19 mouse cellular contexts compared by ENCODE assay signal in genomic region chr5:64408938-64409337, GRCm38 (mm10).
DNase-seq lines count a peak whose midpoint lies in the region; ATAC-seq and TF ChIP-seq lines count a peak whose summit lies in the region.
"Had no signal": no experiment of that assay in that cellular context is flagged by ENCODE, and none has a peak within 500 bp of the region (broad histone marks: within the 10 kb centered on the region; RNA-seq: fewer than 3 reads in every experiment).

No protein-coding gene starts in this region.

- no peaks in the 10 kb centered on the region for H3K36me3 ChIP-seq in liver, postnatal 0 days (replicated peaks; ENCODE audit: insufficient read depth, low read length)
- no peaks in the 10 kb centered on the region for H3K36me3 ChIP-seq in liver, embryonic 12.5 days
- no peaks in the 10 kb centered on the region for H3K36me3 ChIP-seq in CH12.LX (replicated peaks in 1 of 2; ENCODE audit: control insufficient read depth in 1 of 2, insufficient read depth in 1 of 2, low read length in 1 of 2)
- no peaks in the 10 kb centered on the region for H3K36me3 ChIP-seq in splenic B cell, adult 2 months (ENCODE audit: control insufficient read depth, insufficient read depth, low read length, poor library complexity, severe bottlenecking)
- H3K36me3 ChIP-seq: embryonic facial prominence, embryonic 15.5 days; heart, embryonic 12.5 days; hindbrain, embryonic 15.5 days; limb, embryonic 15.5 days; stomach, embryonic 15.5 days had no signal

- H3K27me3 ChIP-seq in liver, postnatal 0 days (ENCODE audit: insufficient read depth, low read length) = no peaks in the 10 kb centered on the region
- no peaks in the 10 kb centered on the region; the same call in 1 of the 2 replicates for H3K27me3 ChIP-seq in liver, embryonic 12.5 days (replicated peaks)
- no peaks in the 10 kb centered on the region for H3K27me3 ChIP-seq in CH12.LX (replicated peaks)
- no peaks in the 10 kb centered on the region for H3K27me3 ChIP-seq in Patski
- no peaks in the 10 kb centered on the region for H3K27me3 ChIP-seq in splenic B cell, adult 2 months (ENCODE audit: control insufficient read depth, insufficient read depth, low read length, poor library complexity, severe bottlenecking)
- H3K27me3 ChIP-seq: embryonic facial prominence, embryonic 15.5 days; heart, embryonic 12.5 days; hindbrain, embryonic 15.5 days; limb, embryonic 15.5 days; stomach, embryonic 15.5 days had no signal

- no peak for TF ChIP-seq POLR2A in CH12.LX (IDR thresholded peaks at IDR 0.05; ENCODE audit: low read depth, low read length)

- POLR2A ChIA-PET in Patski (lab: Charles Lee) = no interaction called here

- no peak for DNase-seq in liver, postnatal 0 days
- DNase-seq in CH12.LX (ENCODE audit: extremely low read depth) = no peak
- DNase-seq in Patski (ENCODE audit: low read depth, low spot score) = no peak
- DNase-seq in splenic B cell, adult 2 months (ENCODE audit: low read depth, low spot score) = peak; percentile 51
- no peak for DNase-seq in cerebellum, adult 9-10 months
- DNase-seq in cerebellum, postnatal 10 days = no peak
- DNase-seq: adrenal gland, postnatal 14 days; cerebellum, adult 9-11 months; gastrocnemius, postnatal 36 days; kidney, adult 18-20 months; kidney, postnatal 25 days had no signal

- peaks cover 9% of the 10 kb centered on the region for H3K4me1 ChIP-seq in liver, postnatal 0 days (ENCODE audit: insufficient read depth)
- no peaks in the 10 kb centered on the region for H3K4me1 ChIP-seq in liver, embryonic 12.5 days
- H3K4me1 ChIP-seq in CH12.LX (ENCODE audit: control insufficient read depth in 1 of 2, insufficient read depth in 2 of 2) = peaks cover 0 to 3% of the 10 kb centered on the region in 2 experiments; a peak in 2 of 4 replicates
- H3K4me1 ChIP-seq: hindbrain, embryonic 15.5 days; stomach, embryonic 15.5 days had no signal

- no peak overlapping the region for H3K9ac ChIP-seq in liver, postnatal 0 days (replicated peaks)
- no peak overlapping the region for H3K9ac ChIP-seq in liver, embryonic 12.5 days
- no peak overlapping the region for H3K9ac ChIP-seq in CH12.LX (ENCODE audit: insufficient read depth, low read depth)
- H3K9ac ChIP-seq: embryonic facial prominence, embryonic 15.5 days; heart, embryonic 12.5 days; hindbrain, embryonic 15.5 days; limb, embryonic 15.5 days; stomach, embryonic 15.5 days had no signal

- H3K79me2 ChIP-seq in CH12.LX (replicated peaks; ENCODE audit: control insufficient read depth, extremely low read depth, insufficient read depth, poor library complexity, severe bottlenecking) = no peaks in the 10 kb centered on the region

- H3K4me2 ChIP-seq in liver, postnatal 0 days (ENCODE audit: low read depth, low read length) = no peak overlapping the region
- no peak overlapping the region for H3K4me2 ChIP-seq in liver, embryonic 12.5 days
- H3K4me2 ChIP-seq in CH12.LX (ENCODE audit: insufficient read depth, low read depth, poor library complexity, severe bottlenecking) = no peak overlapping the region
- H3K4me2 ChIP-seq: embryonic facial prominence, embryonic 15.5 days; heart, embryonic 12.5 days; hindbrain, embryonic 15.5 days; limb, embryonic 15.5 days; stomach, embryonic 15.5 days had no signal

- WGBS in liver, postnatal 0 days (ENCODE audit: insufficient replicate concordance) = 70% methylated on average over 3 of the region's 3 CpGs
- 61% methylated on average over 3 of the region's 3 CpGs for WGBS in liver, embryonic 12.5 days (ENCODE audit: insufficient replicate concordance)

- H3K4me3 ChIP-seq in liver, postnatal 0 days (ENCODE audit: low read depth, low read length) = no peak overlapping the region
- H3K4me3 ChIP-seq in liver, embryonic 12.5 days = no peak overlapping the region
- H3K4me3 ChIP-seq in CH12.LX (replicated peaks in 1 of 3; ENCODE audit: low read depth in 2 of 3, low read length in 2 of 3, poor library complexity in 1 of 3) = no peak overlapping the region
- H3K4me3 ChIP-seq: embryonic facial prominence, embryonic 15.5 days; heart, embryonic 12.5 days; hindbrain, embryonic 15.5 days; limb, embryonic 15.5 days; megakaryocyte, embryonic 14.5 days; stomach, embryonic 15.5 days had no signal

- no peak for TF ChIP-seq EP300 in liver, postnatal 0 days (IDR thresholded peaks at IDR 0.05; ENCODE audit: low read depth)
- no peak for TF ChIP-seq EP300 in CH12.LX (IDR thresholded peaks at IDR 0.05; ENCODE audit: low read length)

- peak; percentile 45 for TF ChIP-seq RAD21 in CH12.LX (IDR thresholded peaks at IDR 0.05; ENCODE audit: low read depth, low read length)

- TF ChIP-seq CTCF in liver, postnatal 0 days (IDR thresholded peaks at IDR 0.05; ENCODE audit: low read depth) = peak; percentile 30
- TF ChIP-seq CTCF in CH12.LX (conservative IDR thresholded peaks at IDR 0.05 in 1 of 2, IDR thresholded peaks at IDR 0.05 in 1 of 2; ENCODE audit: low read depth in 2 of 2, low read length in 2 of 2) (peak in 1 of 2 experiments; percentile 44; a peak in 2 of 4 replicates), Patski (IDR thresholded peaks at IDR 0.05) (peak; percentile 25)

- ATAC-seq in liver, postnatal 0 days = no peak
- ATAC-seq in liver, embryonic 12.5 days = no peak
- ATAC-seq in Patski = no peak
- ATAC-seq: midbrain, embryonic 16.5 days had no signal

- H3K27ac ChIP-seq in liver, postnatal 0 days (ENCODE audit: low read depth) = no peak overlapping the region
- H3K27ac ChIP-seq in liver, embryonic 12.5 days = no peak overlapping the region
- H3K27ac ChIP-seq in CH12.LX (ENCODE audit: insufficient read depth, low read depth) = no peak overlapping the region
- H3K27ac ChIP-seq: embryonic facial prominence, embryonic 15.5 days; hindbrain, embryonic 15.5 days; limb, embryonic 15.5 days; stomach, embryonic 15.5 days had no signal

- CTCF ChIA-PET in Patski (lab: Charles Lee) = interaction anchor here (1.3 to 2.6 kb wide), 2 partner anchors 12 to 18 kb away, joined by 3 to 8 read pairs; no protein-coding TSS in a partner anchor

- dilution Hi-C loops in CH12.LX (cut with MboI; ENCODE audit: extremely low pct_ligation_motif_present, extremely low pct_unique_long_range_greater_than_20kb, low sequenced_read_pairs) = no loop called here

- no peaks in the 10 kb centered on the region for H3K9me3 ChIP-seq in liver, postnatal 0 days (ENCODE audit: low read length)
- H3K9me3 ChIP-seq in liver, embryonic 12.5 days (replicated peaks) = no peaks in the 10 kb centered on the region
- no peaks in the 10 kb centered on the region for H3K9me3 ChIP-seq in CH12.LX (replicated peaks; ENCODE audit: low read length)
- H3K9me3 ChIP-seq: embryonic facial prominence, embryonic 15.5 days; heart, embryonic 12.5 days; hindbrain, embryonic 15.5 days; limb, embryonic 15.5 days; megakaryocyte, embryonic 14.5 days; stomach, embryonic 15.5 days had no signal

- in situ Hi-C loops in CH12.LX (cut with MboI; ENCODE audit: low pct_ligation_motif_present, low pct_unique_long_range_greater_than_20kb, low sequenced_read_pairs) = no loop called here
- in situ Hi-C loops in Patski (cut with MboI; ENCODE audit: low pct_unique_long_range_greater_than_20kb) = no loop called here

TF ChIP-seq in CH12.LX, 34 proteins besides CTCF, POLR2A, EP300 and RAD21:
- TF ChIP-seq SMC3 (IDR thresholded peaks at IDR 0.05; ENCODE audit: low read depth, low read length) = peak; percentile 19; the same call in 1 of the 2 replicates
- no peak for TF ChIP-seq IRF4 (IDR thresholded peaks at IDR 0.05; ENCODE audit: low read depth, low read length)
